Mouse (Mus musculus) monocyte, adult 5-6 weeks (primary cell): ENCODE measurements around the gene Pogz. TPM values are rescaled to one million over a fixed set of nuclear protein-coding genes. Genes with fewer than 3 reads are reported as not detected.
A peak's percentile ranks its signal among the peaks of the same experiment; 100 is the strongest.

Experiments used
- ATAC-seq: fragments of 153-309, 156-312 bp; replicated peaks from 2 replicates; pipeline ENCODE4 v1.8.0; 2017; ENCODE audit warnings: mild to moderate bottlenecking; ENCODE audit not compliant: low TSS enrichment, insufficient number of reproducible peaks, severe bottlenecking, poor library complexity, low FRiP score
- total RNA-seq: library from RNA; stranded (forward); fragments of 200-1000, 200-491, 200-594 nt; gene quantifications from 3 replicates; pipeline ENCODE4 v1.2.3, GENCODE M21; 2017

Pogz gene
- total RNA-seq, 1 experiment from 2014 or later, result 15.6 TPM

DNA sequence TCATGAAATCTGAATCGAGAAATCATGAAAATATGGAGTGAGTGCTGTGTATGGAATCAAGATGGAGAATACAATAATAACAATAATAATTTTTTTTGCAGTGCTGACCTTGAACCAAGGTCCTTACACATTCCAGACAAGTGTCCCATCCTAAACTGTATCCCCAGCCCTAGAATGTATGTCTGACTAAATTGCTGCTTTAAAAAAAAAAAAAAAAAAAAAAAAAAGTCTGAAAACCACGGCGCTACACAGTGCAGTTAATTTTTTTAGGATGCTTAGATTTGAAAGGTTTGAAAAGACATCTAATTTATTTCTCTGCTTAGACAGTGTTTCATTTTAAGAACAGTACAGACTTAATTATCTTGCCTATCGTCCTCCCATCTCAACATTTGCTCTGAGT lies 15.3 kb upstream of the Pogz start:
- ATAC-seq, result no peak

GRCm38 (mm10) chr3:94824110-94824509 lies 13.3 kb upstream of the Pogz start:
- ATAC-seq, result no peak

DNA sequence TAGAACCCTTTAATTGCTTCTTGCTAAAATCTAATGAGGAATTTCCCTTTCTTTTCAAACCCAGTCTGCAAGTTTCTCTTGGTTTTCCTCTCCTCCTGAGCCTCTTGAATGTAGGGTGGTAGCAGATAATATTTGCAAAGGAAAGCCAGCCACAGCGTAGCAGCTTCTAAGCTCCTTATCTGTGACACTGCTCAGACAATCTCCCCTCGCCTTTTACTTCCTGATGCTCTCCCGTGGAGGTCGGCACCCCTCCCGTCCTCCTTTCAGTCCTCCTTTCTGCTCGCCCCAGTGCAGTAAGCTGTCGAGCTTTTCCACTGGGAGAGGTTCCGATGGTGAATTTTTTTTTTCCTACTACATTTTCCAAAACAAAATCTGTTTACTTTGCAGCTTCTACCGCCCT lies 5.3 kb upstream of the Pogz start:
- ATAC-seq, result no peak

DNA sequence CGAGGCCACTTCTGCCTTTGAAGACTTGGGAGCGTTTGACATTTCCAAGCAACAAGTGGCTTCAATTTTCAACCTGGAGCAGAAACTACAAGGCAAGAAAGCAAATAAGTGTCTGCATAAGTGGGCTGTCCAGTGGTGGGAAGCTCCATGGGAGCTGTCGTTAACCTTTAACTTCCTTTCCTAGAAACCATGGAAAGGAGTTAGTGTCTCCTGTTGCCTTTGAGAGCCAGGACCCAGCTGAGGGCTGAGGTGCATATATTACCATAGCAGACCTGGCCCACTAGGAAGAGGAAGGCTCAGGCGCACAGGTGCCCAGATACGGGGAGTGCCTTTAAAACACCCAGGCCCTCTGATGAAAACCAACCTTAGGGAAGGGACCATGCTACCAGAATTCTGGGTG lies 4.7 kb upstream of the Pogz start:
- ATAC-seq, result no peak

DNA sequence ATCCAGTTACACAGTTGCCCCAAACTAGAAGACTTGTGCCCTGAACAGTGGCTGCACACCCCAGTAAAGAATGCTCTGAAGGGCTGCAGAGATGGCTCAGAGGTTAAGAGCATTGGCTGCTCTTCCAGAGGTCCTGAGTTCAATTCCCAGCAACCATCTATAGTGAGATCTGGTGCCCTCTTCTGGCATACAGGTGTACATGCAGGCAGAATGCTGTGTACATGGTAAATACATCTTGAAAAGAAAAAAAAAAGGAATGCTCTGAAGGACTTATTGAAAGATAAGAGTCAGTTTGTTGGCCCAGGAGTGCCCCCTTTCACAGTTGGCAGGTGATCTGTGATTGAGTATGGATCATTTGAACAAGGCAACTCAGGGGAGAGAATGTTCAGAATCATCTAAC lies 4.0 kb upstream of the Pogz start:
- ATAC-seq, result no peak

DNA sequence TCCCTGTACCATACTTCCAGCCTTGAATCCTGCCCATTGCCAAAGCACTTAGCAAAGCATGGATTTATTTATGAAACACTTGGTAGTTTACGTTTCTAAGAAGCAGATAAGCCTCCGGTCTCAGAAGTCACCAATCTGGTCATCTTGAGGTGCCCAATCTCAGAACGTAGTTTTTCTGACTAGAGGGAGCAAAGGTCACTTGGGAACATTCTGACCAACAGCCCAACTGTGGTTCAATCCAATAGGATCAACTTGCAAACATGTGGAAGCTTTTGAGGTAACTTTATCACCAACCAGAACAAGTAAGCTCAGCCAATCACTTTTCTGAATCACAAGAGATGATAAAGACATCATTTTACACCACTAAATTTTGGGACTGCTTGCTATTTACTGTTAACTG lies 2.0 kb upstream of the Pogz start:
- ATAC-seq, result no peak

GRCm38 (mm10) chr3:94837959-94838496 lies 661 bp downstream of the Pogz start:
- peak; percentile 83 for ATAC-seq

DNA sequence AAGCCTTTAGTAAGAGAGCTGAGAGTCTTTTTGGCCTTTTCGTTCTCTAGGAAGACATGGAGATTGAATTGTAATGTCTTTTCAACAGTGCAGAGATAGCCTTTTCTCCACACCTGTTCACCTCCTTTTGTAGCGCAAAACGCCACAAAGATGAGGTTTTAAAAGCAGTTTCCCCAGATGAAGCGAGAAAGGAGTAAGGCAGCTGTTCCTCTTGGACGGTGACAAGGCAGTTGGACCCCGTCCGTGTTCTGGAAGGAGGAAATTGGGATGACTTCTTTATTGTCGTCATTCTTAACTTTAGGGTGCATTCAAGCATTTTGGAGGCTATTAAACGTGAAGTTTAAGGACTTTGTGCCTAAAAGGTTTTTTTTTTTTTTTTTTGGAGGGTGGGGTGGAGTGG lies 1.3 kb downstream of the Pogz start:
- ATAC-seq, result no peak

DNA sequence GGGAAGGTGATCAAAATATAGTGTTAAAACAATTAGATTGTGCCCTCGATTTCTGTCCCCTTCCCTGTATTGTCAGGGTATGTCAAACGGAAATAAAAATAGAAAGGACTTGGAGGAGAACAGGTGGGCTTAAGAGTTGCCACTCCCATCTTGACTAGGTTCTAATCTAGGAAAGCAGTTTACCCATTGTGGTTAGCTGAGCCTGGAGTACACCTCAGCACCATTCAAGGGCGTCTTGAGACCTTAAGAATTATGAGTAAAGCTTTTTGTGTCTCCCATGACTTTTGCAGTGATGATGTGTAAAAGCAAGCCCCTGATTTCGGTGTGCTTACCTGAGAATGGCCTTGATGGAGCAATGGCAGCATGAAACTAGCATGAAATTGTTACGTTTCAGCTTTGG lies 1.7 kb downstream of the Pogz start:
- no peak for ATAC-seq

GRCm38 (mm10) chr3:94847382-94847781 lies 10.0 kb downstream of the Pogz start:
- ATAC-seq, result no peak

- ATAC-seq, result peak; percentile 82
Observed at GRCm38 (mm10) chr3:94849338-94849737, 12.0 kb downstream of the Pogz start.

GRCm38 (mm10) chr3:94851731-94852130 lies 14.4 kb downstream of the Pogz start:
- peak; percentile 67; the same call in 1 of the 2 replicates for ATAC-seq

GRCm38 (mm10) chr3:94852215-94852614 lies 14.8 kb downstream of the Pogz start:
- ATAC-seq, result no peak

DNA sequence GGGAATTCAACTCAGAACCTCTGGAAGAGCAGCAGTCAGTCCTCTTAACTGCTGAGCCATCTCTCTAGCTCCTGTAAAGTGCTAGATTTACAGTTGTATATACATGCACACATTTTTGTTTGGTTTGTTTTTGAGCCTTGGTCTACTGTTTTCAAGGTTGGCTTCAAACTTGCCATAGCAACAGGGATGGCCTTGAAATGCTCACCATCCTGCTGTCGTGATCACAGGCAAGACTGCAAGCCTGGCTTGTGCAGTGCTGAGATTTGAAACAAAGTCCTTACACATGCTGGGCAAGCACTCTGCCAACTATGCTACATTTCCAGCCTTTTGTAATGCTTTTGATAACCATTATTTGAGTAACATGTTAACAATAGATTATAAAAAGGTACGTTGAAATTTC lies 22.1 kb downstream of the Pogz start:
- no peak for ATAC-seq

DNA sequence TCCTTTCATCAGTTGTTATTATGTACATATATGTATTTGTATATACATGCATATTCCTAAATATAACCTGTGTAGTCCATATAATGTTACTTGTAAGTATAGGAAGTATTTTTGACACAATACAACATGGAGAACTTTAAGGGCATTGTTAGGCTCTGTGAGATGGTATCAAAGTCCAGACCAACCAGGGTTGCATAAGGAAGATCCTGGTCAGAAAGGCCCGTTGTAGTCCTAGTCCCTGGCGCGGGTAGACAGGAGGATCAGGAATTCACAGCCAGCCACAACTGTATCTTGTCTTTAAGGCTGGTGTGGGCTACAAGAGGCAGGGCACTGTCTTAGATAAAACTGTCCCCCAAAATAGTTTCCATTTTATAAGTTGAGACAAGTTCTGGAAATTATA lies 31.6 kb downstream of the Pogz start:
- no peak for ATAC-seq

GRCm38 (mm10) chr3:94878618-94879017 lies 41.3 kb downstream of the Pogz start:
- no peak for ATAC-seq

DNA sequence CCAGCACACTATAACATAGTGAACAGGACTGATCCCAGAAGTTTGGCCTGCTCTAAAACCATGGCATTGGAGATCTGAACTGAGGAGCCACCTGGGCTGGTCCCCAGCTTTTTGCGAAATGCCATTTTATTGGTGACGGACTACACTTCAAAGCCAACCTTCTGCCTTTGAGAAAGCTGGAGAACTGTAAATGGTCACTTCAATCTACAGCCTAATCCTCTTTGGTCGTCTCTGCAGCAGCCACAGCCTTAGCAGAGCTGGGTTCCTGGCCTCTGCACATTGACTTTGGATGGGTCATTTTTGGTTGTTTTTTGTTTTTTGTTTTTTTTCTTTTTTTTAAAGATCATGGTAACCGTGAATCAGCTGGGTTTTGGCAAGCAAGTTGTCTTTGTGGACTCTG lies 44.5 kb downstream of the Pogz start:
- no peak for ATAC-seq

DNA sequence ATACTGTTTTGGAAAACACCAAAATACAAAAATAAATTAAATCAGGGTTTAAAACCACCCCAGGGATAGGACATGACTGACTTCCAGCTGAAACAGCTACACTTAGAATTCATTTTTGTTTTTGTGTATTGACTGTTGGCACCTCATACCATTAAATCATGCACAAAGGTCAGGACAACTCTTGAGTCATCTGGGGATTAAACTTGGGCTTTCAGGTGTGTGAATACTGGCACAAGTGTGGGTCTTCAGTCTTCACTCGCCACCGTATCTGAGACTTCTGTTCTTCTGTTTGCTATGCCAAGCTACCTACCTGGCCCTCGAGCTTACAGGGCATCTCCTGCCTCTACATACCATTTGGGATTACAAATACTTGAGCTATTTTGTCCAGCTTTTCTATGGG lies 45.2 kb downstream of the Pogz start:
- no peak for ATAC-seq

DNA sequence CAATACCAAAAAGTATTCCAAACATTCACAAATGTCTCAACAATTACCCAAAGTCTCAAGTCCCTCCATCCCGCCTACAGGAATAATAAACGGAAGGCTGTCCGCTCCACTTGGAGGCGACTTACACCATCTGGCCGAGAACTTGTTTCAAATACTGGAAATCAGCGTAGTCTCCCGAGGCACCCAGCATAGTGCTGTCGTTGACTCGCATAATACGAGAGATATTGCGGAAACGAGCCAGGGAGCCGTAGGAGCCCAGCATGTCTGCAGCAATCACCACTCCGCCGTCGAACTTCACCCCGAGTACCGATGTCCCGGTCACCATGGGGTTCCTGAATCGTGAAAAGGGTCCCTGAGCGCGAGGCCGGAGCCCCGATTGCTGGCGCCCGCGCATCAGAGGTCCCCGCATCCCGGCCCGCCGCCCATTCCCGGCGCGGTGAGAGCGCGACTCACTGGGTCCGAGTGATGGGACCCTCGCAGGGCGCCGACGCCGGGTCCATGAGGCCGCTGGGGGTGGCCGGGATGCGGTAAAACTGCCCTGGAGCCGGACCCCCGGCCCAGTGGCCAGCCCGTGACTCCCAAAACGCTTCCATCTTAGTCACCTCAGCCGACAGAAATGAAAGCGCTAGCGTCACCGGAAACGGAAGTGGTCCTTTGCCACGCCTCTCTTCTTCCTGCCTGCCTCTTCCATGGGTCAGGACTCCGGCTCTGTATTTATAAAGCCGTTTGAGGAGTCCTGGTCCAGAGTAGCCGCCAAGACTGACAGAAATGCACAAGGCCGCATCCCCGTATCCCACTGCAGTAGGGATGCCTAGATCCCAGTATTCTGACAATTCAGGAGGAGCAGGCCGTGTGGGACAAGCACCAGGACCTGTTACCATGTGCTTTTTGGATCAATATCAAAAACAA lies 49.2 kb downstream of the Pogz start, which contains the start of gene Psmb4:
Gene Psmb4, minus strand, starts transcription at position 646 of the 909 bp plus-strand sequence.
- peak; percentile 96 for ATAC-seq

DNA sequence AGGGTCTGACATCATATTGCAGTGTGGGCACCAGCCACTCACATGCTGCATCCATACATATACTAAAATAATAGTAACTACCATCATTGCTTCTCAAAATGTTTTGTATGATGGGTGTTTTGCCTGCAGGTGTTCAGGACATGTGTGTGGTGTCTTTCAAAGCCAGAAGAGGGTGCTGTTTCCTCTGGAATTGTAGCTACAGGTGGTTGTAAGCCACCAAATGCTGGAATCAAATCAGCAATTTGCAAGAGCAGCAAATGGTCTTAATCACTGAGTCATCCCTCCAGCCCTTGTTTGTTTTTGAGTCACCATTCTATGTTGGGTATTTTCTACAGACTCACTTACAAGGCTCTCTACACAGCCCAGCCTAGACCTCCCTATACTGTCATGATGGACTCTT lies 51.2 kb downstream of the Pogz start:
- ATAC-seq, result no peak
